Mouse (Mus musculus) small intestine, adult 2 months (tissue): Measurements from ENCODE around the gene Adamtsl3. TPM values are rescaled to one million over a fixed set of nuclear protein-coding genes. Genes with fewer than 3 reads are reported as not detected.

Source experiments
- H3K27ac ChIP-seq: fragments of 200-500 bp; 2 replicates; pipeline ENCODE4 v1.5.1; 2012; ENCODE audit warnings: low read depth, low read length, control low read depth, inconsistent platforms; ENCODE audit not compliant: insufficient read depth
- H3K27me3 ChIP-seq: fragments of 200-500 bp; 2 replicates; pipeline ENCODE4 v1.6.1; 2012; ENCODE audit warnings: mild to moderate bottlenecking, moderate library complexity, low read length, inconsistent platforms; ENCODE audit not compliant: control insufficient read depth, insufficient read depth
- H3K36me3 ChIP-seq: fragments of 200-500 bp; 2 replicates; pipeline ENCODE4 v1.6.1; 2012; ENCODE audit warnings: mild to moderate bottlenecking, low read length, control low read depth, inconsistent platforms; ENCODE audit not compliant: control insufficient read depth, insufficient read depth
- H3K4me1 ChIP-seq: fragments of 200-500 bp; 2 replicates; pipeline ENCODE4 v1.6.1; 2012; ENCODE audit warnings: low read length, inconsistent platforms, mixed read lengths; ENCODE audit not compliant: control insufficient read depth, insufficient read depth, insufficient read length
- H3K4me3 ChIP-seq: fragments of 200-500 bp; 2 replicates; pipeline ENCODE4 v1.5.1; 2012; ENCODE audit warnings: low read depth, mild to moderate bottlenecking, control low read depth, inconsistent platforms, low read length, moderate library complexity
- CTCF ChIP-seq: fragments of 200-500 bp; IDR thresholded peaks from 2 replicates; pipeline ENCODE4 v1.5.1; 2012; ENCODE audit warnings: low read depth, mild to moderate bottlenecking, control low read depth, inconsistent platforms, low read length, moderate library complexity, mixed read lengths; ENCODE audit not compliant: insufficient replicate concordance, insufficient read length; ENCODE audit errors: extremely low read depth
- POLR2A ChIP-seq: fragments of 200-500 bp; IDR thresholded peaks from 2 replicates; pipeline ENCODE4 v1.6.1; 2012; ENCODE audit warnings: low read depth, mild to moderate bottlenecking, control low read depth, inconsistent platforms, low read length, moderate library complexity
- WGBS: fragments of 180-500 bp; shearing (Covaris S2); methylation state at CpG from one replicate; pipeline ENCODE4 v1.1.7; 2018; 5-methylcytosine and 5-hydroxymethylcytosine counted together
- polyA plus RNA-seq: library from polyadenylated mRNA; depleted of rRNA; stranded (reverse); fragments of >200 nt; gene quantifications from 2 replicates; pipeline ENCODE4 v1.2.3, GENCODE M21; 2012

Gene Adamtsl3
- polyA plus RNA-seq, 1 experiment, result 1.2 TPM

GRCm38 (mm10) chr7:82462921-82463523, 127.5 kb downstream of the Adamtsl3 start:
- WGBS, result 84% methylated on average over 10 of the region's 10 CpGs
- no peaks in the 10 kb centered on the region for H3K27me3 ChIP-seq
- H3K27ac ChIP-seq, result no peak overlapping the region
- TF ChIP-seq POLR2A (no peak), CTCF (no peak)
- H3K4me3 ChIP-seq, result no peak overlapping the region
- no peaks in the 10 kb centered on the region for H3K36me3 ChIP-seq
- H3K4me1 ChIP-seq, result no peaks in the 10 kb centered on the region

GRCm38 (mm10) chr7:82464364-82464763, 128.9 kb downstream of the Adamtsl3 start:
- no peaks in the 10 kb centered on the region for H3K4me1 ChIP-seq
- H3K4me3 ChIP-seq, result no peak overlapping the region
- H3K27ac ChIP-seq, result no peak overlapping the region
- H3K27me3 ChIP-seq, result no peaks in the 10 kb centered on the region
- TF ChIP-seq POLR2A (no peak), CTCF (no peak)
- no peaks in the 10 kb centered on the region for H3K36me3 ChIP-seq
- 67% methylated on average over 2 of the region's 2 CpGs for WGBS

- Histone ChIP-seq H3K4me1 (no peaks in the 10 kb centered on the region), H3K4me3 (no peak overlapping the region), H3K36me3 (no peaks in the 10 kb centered on the region), H3K27me3 (no peaks in the 10 kb centered on the region), H3K27ac (no peak overlapping the region)
- TF ChIP-seq CTCF, result no peak
- no peak for TF ChIP-seq POLR2A
- 63% methylated on average over 6 of the region's 6 CpGs for WGBS
Observed at GRCm38 (mm10) chr7:82465437-82465836, 129.9 kb downstream of the Adamtsl3 start.

- no peak overlapping the region for H3K27ac ChIP-seq
- H3K4me1 ChIP-seq, result no peaks in the 10 kb centered on the region
- no peaks in the 10 kb centered on the region for H3K27me3 ChIP-seq
- no peaks in the 10 kb centered on the region for H3K36me3 ChIP-seq
- WGBS, result 80% methylated on average over 16 of the region's 16 CpGs
- no peak for TF ChIP-seq CTCF
- no peak for TF ChIP-seq POLR2A
- no peak overlapping the region for H3K4me3 ChIP-seq
Observed at GRCm38 (mm10) chr7:82476441-82477221, 141.1 kb downstream of the Adamtsl3 start.

- WGBS, result 67% methylated on average over 3 of the region's 3 CpGs
- no peaks in the 10 kb centered on the region for H3K27me3 ChIP-seq
- no peak overlapping the region for H3K4me3 ChIP-seq
- H3K27ac ChIP-seq, result no peak overlapping the region
- no peaks in the 10 kb centered on the region for H3K4me1 ChIP-seq
- no peak for TF ChIP-seq CTCF
- TF ChIP-seq POLR2A, result no peak
- no peaks in the 10 kb centered on the region for H3K36me3 ChIP-seq
Observed at GRCm38 (mm10) chr7:82478461-82478860, 143.0 kb downstream of the Adamtsl3 start.

GRCm38 (mm10) chr7:82478861-82479755, 143.6 kb downstream of the Adamtsl3 start:
- H3K27me3 ChIP-seq, result no peaks in the 10 kb centered on the region
- TF ChIP-seq POLR2A (no peak), CTCF (no peak)
- no peaks in the 10 kb centered on the region for H3K36me3 ChIP-seq
- H3K4me3 ChIP-seq, result no peak overlapping the region
- H3K4me1 ChIP-seq, result no peaks in the 10 kb centered on the region
- H3K27ac ChIP-seq, result no peak overlapping the region
- 61% methylated on average over 10 of the region's 10 CpGs for WGBS

GRCm38 (mm10) chr7:82483426-82483825, 147.9 kb downstream of the Adamtsl3 start:
- 77% methylated on average over 3 of the region's 3 CpGs for WGBS

More at GRCm38 (mm10) chr7:82483426-82483825, 147.9 kb downstream of the Adamtsl3 start:
- Histone ChIP-seq H3K4me3 (no peak overlapping the region), H3K27me3 (no peaks in the 10 kb centered on the region), H3K4me1 (no peaks in the 10 kb centered on the region), H3K36me3 (no peaks in the 10 kb centered on the region), H3K27ac (no peak overlapping the region)
- TF ChIP-seq POLR2A (no peak), CTCF (no peak)
